Mouse (Mus musculus) ES-E14 (cell line): Measurements from ENCODE around the gene Itpripl2. TPM values are rescaled to one million over a fixed set of nuclear protein-coding genes. Genes with fewer than 3 reads are reported as not detected.

Source experiments
- DNase-seq: peaks from one replicate; pipeline ENCODE4 v3.0.0-alpha.2; 2013; ENCODE audit warnings: low read depth, low spot score
- H3K27ac ChIP-seq: 2 replicates; pipeline ENCODE4 v1.5.1; 2012; ENCODE audit warnings: low read depth, mild to moderate bottlenecking, low read length, moderate library complexity, mixed read lengths; ENCODE audit not compliant: poor library complexity, insufficient read depth, severe bottlenecking
- H3K36me3 ChIP-seq: 2 replicates; pipeline ENCODE4 v1.6.1; 2012; ENCODE audit warnings: mild to moderate bottlenecking, low read length, moderate library complexity, mixed read lengths; ENCODE audit not compliant: control insufficient read depth, poor library complexity, insufficient read depth, severe bottlenecking
- H3K4me1 ChIP-seq, 2 experiments: fragments of 150-350 bp in 1 of 2; sonication (generic) in 1 of 2; 2 replicates each; pipeline ENCODE4 v1.6.1; 2012; ENCODE audit warnings: low read length in 2 of 2, mild to moderate bottlenecking in 1 of 2, mixed read lengths in 1 of 2; ENCODE audit not compliant: control insufficient read depth in 2 of 2, insufficient read depth in 2 of 2, poor library complexity in 1 of 2
- H3K4me3 ChIP-seq, 2 experiments: fragments of 150-350 bp in 1 of 2; sonication (generic) in 1 of 2; 2 replicates each; pipeline ENCODE4 v1.5.1; 2012; ENCODE audit warnings: low read length in 2 of 2, low read depth in 1 of 2, mild to moderate bottlenecking in 1 of 2, mixed read lengths in 1 of 2; ENCODE audit not compliant: insufficient read depth in 1 of 2, poor library complexity in 1 of 2, severe bottlenecking in 1 of 2
- H3K9ac ChIP-seq: 2 replicates; pipeline ENCODE4 v1.6.1; 2012; ENCODE audit warnings: low read depth, mild to moderate bottlenecking, low read length, mixed read lengths; ENCODE audit not compliant: poor library complexity, insufficient read depth, severe bottlenecking
- H3K9me3 ChIP-seq: fragments of 150-350 bp; sonication (generic); 2 replicates; pipeline ENCODE4 v1.6.1; 2012; ENCODE audit warnings: low read depth, mild to moderate bottlenecking, low read length; ENCODE audit not compliant: control insufficient read depth, insufficient read depth
- CHD2 ChIP-seq: IDR thresholded peaks from 2 replicates; pipeline ENCODE4 v1.6.1; 2014; ENCODE audit warnings: mild to moderate bottlenecking, low read depth, low read length, inconsistent platforms
- HCFC1 ChIP-seq: IDR thresholded peaks from 2 replicates; pipeline ENCODE4 v1.6.1; 2012; ENCODE audit warnings: low read length, inconsistent platforms, borderline replicate concordance; ENCODE audit not compliant: insufficient read depth
- MAFK ChIP-seq: IDR thresholded peaks from 2 replicates; pipeline ENCODE4 v1.6.1; 2014; ENCODE audit warnings: mild to moderate bottlenecking, low read depth, low read length, inconsistent platforms; ENCODE audit not compliant: insufficient read depth
- ZC3H11A ChIP-seq: IDR thresholded peaks from 2 replicates; pipeline ENCODE4 v1.6.1; 2012; ENCODE audit warnings: low read depth, mild to moderate bottlenecking, inconsistent platforms, low read length, borderline replicate concordance
- ZNF384 ChIP-seq: IDR thresholded peaks from 2 replicates; pipeline ENCODE4 v1.6.1; 2012; ENCODE audit warnings: low read depth, low read length, inconsistent platforms
- in situ Hi-C, 2 experiments: fragments of 600-800 bp; cut with MboI; formaldehyde crosslinking; loops; one replicate each; pipeline ENCODE4 v1.15.1; 2025; ENCODE audit warnings: low sequenced_read_pairs in 2 of 2, inconsistent platforms in 1 of 2; ENCODE audit not compliant: unreplicated experiment in 2 of 2
- total RNA-seq: library from RNA; depleted of rRNA; stranded (reverse); fragments of 300-350 nt; gene quantifications from 2 replicates; pipeline ENCODE4 v1.2.3, GENCODE M21; 2012

Gene Itpripl2
- total RNA-seq, 1 experiment = 9.7 TPM

DNA sequence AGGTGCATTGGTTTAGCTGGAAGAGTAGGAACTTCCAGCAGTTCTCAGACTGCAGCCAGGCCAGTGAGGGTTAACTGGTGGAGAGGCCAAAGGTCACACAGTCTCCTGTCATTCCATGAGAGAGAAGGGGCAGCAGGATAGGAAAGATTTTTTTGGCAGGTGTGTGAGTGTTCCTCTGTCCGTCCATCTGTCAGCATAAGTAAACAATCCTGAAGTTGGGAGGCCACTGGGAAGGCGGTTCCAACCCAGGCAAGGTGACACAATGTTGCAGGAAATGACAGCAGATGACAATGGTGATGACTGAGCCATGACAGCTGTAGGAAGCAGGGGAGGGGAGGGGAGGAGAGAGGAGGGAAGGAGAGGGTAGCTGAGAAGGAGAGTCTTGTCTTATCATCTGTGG is 38.8 kb downstream of the Itpripl2 start:
- Histone ChIP-seq H3K27ac (no peak overlapping the region), H3K9me3 (no peaks in the 10 kb centered on the region), H3K4me1 (no peaks in the 10 kb centered on the region; a peak in 1 of 4 replicates), H3K9ac (no peak overlapping the region), H3K36me3 (no peaks in the 10 kb centered on the region), H3K4me3 (no peak overlapping the region)
- in situ Hi-C loops = no loop called here
- TF ChIP-seq ZC3H11A (no peak), ZNF384 (no peak), CHD2 (no peak), MAFK (no peak), HCFC1 (no peak)
- no peak for DNase-seq

DNA sequence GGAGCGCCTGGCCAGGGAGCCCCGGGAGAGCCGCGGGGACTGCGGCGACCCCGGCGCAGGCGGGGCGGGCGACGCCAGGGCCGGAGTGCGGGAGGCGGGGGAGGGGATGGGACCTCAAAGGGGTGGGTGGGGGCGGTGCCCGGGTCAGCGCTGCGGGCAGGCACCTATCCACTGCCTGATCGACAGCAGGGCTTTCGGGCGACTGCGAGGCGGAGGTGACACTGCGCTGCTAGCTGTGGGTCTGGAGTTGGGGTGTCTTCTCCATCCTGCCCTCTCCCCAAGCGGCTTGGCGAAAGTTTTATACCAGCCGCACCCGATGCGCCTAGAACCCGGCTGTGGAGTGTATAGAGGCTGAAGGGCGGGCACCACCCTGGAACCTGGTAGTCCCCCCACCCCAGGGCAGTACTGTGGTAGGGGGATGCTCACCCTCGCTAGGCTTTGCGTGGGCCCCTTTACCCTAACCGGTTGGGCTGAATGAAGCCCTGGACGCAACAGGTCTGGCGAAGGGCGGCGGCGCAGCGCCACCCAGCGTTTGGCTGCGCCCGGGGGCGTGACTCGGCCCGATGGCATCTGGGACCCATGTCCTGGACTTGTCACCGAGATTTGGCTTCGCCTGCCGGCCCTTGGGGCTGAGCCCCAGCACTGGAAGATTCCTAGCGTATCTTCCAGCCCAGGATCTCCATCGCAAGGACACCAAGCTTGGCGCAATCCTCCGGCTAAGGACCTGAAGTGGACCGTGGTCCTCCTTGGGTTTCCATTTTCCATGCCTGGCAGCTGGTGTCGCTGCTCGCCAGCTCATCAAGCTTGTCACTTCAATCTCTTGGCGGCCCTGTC is 43.4 kb downstream of the Itpripl2 start, which contains the start of gene Syt17:
TSS of gene Syt17 (minus strand) at position 89 of the 834 bp plus-strand sequence.
- no peaks in the 10 kb centered on the region; a peak in 1 of 4 replicates for H3K4me1 ChIP-seq

DNA sequence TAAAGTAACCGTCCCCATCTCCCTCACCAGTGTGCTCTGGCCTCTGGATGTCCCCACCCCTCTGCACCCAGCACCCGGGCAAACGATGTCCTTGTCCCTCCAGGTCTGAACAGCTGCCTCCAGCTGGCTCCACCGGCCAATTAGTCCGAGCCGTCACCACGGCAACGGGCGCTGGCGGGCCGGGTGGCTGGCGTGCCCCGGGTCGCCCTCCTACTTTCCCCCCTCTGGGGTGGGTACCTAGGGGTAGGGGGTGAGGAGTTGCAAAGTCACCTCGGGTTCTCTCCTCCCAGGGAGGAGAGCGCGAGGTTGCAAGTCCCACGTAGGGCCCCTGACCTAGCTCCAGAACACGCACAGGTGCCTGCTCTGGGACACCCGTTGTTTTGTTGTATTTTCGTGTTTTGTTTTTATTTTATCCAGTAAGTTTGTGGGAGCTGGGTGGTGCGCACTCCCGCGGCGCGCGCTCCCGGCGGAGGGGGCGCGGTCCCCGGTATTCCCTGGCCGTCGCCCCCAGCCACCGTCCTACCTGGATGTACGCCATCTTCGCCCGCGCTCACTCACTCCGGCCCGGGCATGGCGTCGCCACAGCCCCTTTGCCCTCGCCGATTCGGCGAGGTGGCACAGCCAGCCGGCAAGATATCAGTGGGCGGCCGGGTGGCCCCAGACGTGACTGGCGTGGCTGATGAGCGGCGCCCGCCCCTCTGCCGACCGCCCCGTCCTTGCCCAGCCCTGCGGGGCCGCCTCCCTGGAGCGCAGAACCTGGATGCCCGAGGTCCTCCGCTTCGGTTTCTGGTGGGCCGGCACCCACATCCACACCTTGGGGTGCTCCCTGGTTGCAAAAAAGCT is 44.3 kb downstream of the Itpripl2 start:
- Histone ChIP-seq H3K9me3 (no peaks in the 10 kb centered on the region), H3K4me3 (peak overlapping the region; percentile 77 to 88), H3K4me1 (no peaks in the 10 kb centered on the region; a peak in 1 of 4 replicates), H3K27ac (no peak overlapping the region), H3K36me3 (no peaks in the 10 kb centered on the region), H3K9ac (peak overlapping the region; percentile 66)
- in situ Hi-C loops = no loop called here
- TF ChIP-seq ZC3H11A (no peak), CHD2 (no peak), MAFK (no peak), ZNF384 (no peak), HCFC1 (no peak)
- DNase-seq = no peak

More for the DNA sequence above, 43.4 kb downstream of the Itpripl2 start, which contains the start of gene Syt17:
- Histone ChIP-seq H3K36me3 (no peaks in the 10 kb centered on the region), H3K4me3 (peak within 1 kb of the TSS; percentile 77 to 88), H3K9ac (peak within 1 kb of the TSS; percentile 66), H3K9me3 (no peaks in the 10 kb centered on the region), H3K27ac (no peak within 1 kb of the TSS)
- 0 out of 2 replicates have a peak, but pooled peaks have one; percentile 28 for TF ChIP-seq HCFC1
- TF ChIP-seq ZC3H11A = 0 out of 2 replicates have a peak, but pooled peaks have one; percentile 5
- TF ChIP-seq ZNF384 = no peak
- TF ChIP-seq MAFK = no peak
- no peak for TF ChIP-seq CHD2
- in situ Hi-C loops = no loop called here
- no peak for DNase-seq

DNA sequence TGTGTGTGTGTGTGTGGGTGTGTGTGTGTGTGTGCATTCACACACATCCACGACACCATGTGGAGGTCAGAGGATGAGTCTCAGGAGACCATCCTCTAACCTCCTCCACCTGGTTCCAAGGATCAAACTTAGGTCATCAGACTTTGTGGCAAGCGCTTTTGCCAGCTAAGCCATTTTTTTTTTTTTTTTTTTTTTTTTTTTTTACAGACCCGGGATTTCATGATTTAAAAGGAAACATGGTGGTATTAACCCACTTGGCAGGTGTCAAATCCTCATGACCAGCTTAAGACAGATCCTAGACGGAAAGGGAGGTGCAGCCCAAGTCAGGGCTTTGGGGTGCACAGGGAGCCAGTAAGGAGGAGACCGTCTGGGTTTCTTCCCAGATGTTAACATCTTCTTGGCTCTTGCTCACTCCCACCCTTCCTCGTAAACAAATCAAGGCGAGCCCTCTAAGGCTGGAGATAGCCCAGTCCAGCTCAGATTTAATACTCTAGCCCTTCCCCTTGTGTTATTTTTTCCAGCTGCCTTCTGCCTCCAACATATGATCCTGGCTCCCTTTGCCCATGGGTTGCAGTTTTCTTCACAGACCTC is 47.8 kb downstream of the Itpripl2 start:
- TF ChIP-seq CHD2 (no peak), ZC3H11A (no peak), ZNF384 (peak; percentile 79), HCFC1 (no peak), MAFK (0 out of 2 replicates have a peak, but pooled peaks have one; percentile 16)
- in situ Hi-C loops = no loop called here

More for the DNA sequence above, 47.8 kb downstream of the Itpripl2 start:
- Histone ChIP-seq H3K36me3 (no peaks in the 10 kb centered on the region), H3K27ac (no peak overlapping the region), H3K9ac (no peak overlapping the region), H3K4me3 (no peak overlapping the region), H3K9me3 (no peaks in the 10 kb centered on the region), H3K4me1 (no peaks in the 10 kb centered on the region; a peak in 1 of 4 replicates)
- DNase-seq = no peak
